Mouse (Mus musculus) heart, adult 11 months (tissue): Measurements from ENCODE around the gene Gm16181.

Experiments
- DNase-seq: peaks from one replicate; pipeline ENCODE4 v3.0.0; 2022

The Gm16181 gene

GRCm38 (mm10) chr17:35251162-35251719, 30.6 kb downstream of the Gm16181 start:
- DNase-seq = peak; percentile 86

- DNase-seq = peak; percentile 88
These were observed 31.3 kb downstream of the Gm16181 start for GRCm38 (mm10) chr17:35251981-35252380.

- DNase-seq = peak; percentile 92
These were observed 32.1 kb downstream of the Gm16181 start for GRCm38 (mm10) chr17:35252619-35253292.

- DNase-seq = peak; percentile 84
These were observed 32.9 kb downstream of the Gm16181 start for GRCm38 (mm10) chr17:35253293-35254093.

GRCm38 (mm10) chr17:35254241-35255098, 33.8 kb downstream of the Gm16181 start:
- peak; percentile 94 for DNase-seq

GRCm38 (mm10) chr17:35255301-35255700, 34.7 kb downstream of the Gm16181 start:
- DNase-seq = peak; percentile 93

GRCm38 (mm10) chr17:35255704-35256103, 35.1 kb downstream of the Gm16181 start:
- peak; percentile 86 for DNase-seq

GRCm38 (mm10) chr17:35257378-35257777, 36.7 kb downstream of the Gm16181 start:
- peak; percentile 90 for DNase-seq

- DNase-seq = peak; percentile 100
These were observed 37.3 kb downstream of the Gm16181 start for GRCm38 (mm10) chr17:35257824-35258491.

- DNase-seq = peak; percentile 99
These were observed 38.2 kb downstream of the Gm16181 start for GRCm38 (mm10) chr17:35258492-35259478.

GRCm38 (mm10) chr17:35259621-35260020, 39.0 kb downstream of the Gm16181 start:
- peak; percentile 94 for DNase-seq

GRCm38 (mm10) chr17:35261651-35262050, 41.0 kb downstream of the Gm16181 start:
- peak; percentile 91 for DNase-seq

- DNase-seq = peak; percentile 100
These were observed 42.3 kb downstream of the Gm16181 start, which contains the start of gene H2-D1 for GRCm38 (mm10) chr17:35262664-35263522. TSS of gene H2-D1 (plus strand) at chr17:35262730.

- DNase-seq = peak; percentile 94
These were observed 42.9 kb downstream of the Gm16181 start for GRCm38 (mm10) chr17:35263523-35263883.

- peak; percentile 87 for DNase-seq
These were observed 46.9 kb downstream of the Gm16181 start for GRCm38 (mm10) chr17:35267399-35268086.

GRCm38 (mm10) chr17:35269653-35270347, 49.2 kb downstream of the Gm16181 start:
- peak; percentile 89 for DNase-seq

GRCm38 (mm10) chr17:35272249-35272648, 51.6 kb downstream of the Gm16181 start:
- peak; percentile 86 for DNase-seq
